Mouse (Mus musculus) adrenal gland (tissue): ENCODE data around the gene Cnih1.
"Not testable (repeated sequence)": the region's sequence is repeated elsewhere in the genome, so short reads cannot be mapped to it uniquely, and the experiment has no call there.

Experiments used
- intact Hi-C: fragments of 180-260 bp; cut with DNase I; formaldehyde crosslinking; loops from one replicate; pipeline ENCODE4 v1.15.1; 2025
- long read RNA-seq, 2 experiments: library from polyadenylated mRNA; unstranded; transcript quantifications; one replicate each; pipeline ENCODE4 v2.0.0; 2020; ENCODE audit warnings: borderline replicate concordance in 1 of 2; ENCODE audit not compliant: insufficient replicate concordance in 1 of 2

The Cnih1 gene
- long read RNA-seq, experiment 1, transcript Cnih1-201 (5 exons, 1,538 nt) = major isoform, 153 of 157 reads
- long read RNA-seq, experiment 1, partial matches to known transcripts = 0 of 157 reads
- long read RNA-seq, experiment 1, other reads (novel, unspliced or antisense) = 4 of 157 reads
- long read RNA-seq, experiment 2, transcript Cnih1-201 (5 exons, 1,538 nt) = major isoform, 162 of 167 reads
- long read RNA-seq, experiment 2, partial matches to known transcripts = 1 of 167 reads
- long read RNA-seq, experiment 2, other reads (novel, unspliced or antisense) = 4 of 167 reads

- intact Hi-C loops = no loop called here
Observed at GRCm38 (mm10) chr14:46787787-46788504, at the start of gene Cnih1. Gene Cnih1, minus strand, starts transcription at chr14:46788411.

DNA sequence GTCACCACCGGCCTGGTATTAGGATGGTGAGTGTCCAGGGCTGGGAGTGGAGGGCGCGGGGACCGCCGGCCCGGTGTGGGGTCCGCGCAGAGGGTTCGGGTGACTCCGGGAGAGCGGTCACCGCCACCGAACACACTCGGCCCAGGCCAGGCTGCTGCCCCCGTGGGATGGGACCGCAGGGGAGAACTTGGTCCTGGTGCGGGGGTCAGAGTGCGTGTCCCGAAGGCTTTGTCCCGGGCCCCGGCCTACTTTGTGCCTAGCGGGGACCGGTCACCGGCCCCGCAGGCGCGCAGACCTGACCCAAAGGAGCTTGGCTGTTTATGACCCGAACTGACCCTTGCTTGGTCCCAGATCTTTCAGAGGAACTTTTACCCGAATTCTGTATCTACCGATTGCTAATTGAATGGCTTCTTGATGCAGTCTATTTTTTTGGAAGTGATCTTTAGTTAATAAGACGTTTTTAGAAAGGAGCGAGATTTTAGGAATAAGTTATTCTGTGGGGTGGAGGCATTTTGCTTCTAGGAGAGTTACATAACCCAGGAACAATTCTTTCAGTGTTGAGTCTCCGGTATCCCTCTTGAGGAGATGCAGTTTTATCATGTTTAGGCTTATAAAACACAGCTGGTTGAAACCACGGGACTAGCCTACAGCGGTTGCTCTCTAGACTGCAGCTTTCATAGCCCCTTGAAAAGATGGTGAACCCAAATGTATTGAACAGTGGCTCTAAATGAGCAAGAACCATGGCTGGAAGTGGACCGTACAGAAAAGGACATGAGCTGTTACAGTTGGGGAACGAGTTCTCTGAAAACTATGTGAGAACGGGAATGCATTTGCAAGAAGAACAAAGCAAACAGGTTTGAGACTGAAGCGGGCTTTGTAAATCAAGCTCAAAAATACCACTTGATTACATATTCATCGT, 44.4 kb upstream of the Cnih1 start:
- intact Hi-C loops = no loop called here

GRCm38 (mm10) chr14:46831837-46832333, 43.7 kb upstream of the Cnih1 start, which contains the start of gene Cgrrf1:
Gene Cgrrf1, plus strand, starts transcription at chr14:46832125.
- intact Hi-C loops = no loop called here

DNA sequence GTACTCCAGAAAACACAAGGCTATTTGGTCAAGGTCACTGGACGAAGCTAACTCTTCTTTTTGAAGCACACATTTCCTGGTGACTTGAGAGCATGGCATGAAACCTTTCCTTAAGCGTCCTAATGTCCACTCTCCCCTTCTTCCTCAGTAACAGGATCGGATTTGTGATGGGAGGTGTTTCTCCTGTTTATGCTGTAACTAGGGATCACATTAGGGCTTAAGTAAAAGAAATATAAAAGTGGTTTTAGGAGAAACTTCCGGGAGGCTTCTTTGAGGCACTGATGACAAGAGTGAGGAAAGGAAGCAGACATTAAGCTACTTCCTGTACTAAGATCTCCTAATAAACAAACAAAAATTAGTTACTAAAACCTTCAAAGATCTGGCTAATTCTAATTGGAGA, 43.1 kb upstream of the Cnih1 start:
- intact Hi-C loops = no loop called here

GRCm38 (mm10) chr14:46827430-46827829, 39.2 kb upstream of the Cnih1 start:
- intact Hi-C loops = no loop called here

DNA sequence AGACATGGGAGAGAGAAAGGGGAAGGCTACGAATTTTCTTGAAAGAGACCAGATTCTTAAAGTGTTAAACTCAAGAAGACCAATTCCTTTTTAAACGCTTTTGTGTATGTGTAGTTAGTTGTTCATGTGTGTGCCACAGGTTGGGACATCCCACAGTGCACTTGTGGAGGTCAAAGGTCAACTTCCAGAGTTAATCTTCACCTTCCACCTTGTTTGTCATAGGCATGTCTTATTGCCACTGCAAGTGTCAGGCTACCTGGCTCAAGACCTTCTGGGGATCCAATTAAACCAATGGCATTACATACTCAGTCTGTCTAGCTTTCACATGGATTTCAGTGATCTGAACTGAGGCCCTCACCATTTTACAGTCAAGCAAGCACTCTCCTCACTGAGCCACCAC, 35.8 kb upstream of the Cnih1 start:
- intact Hi-C loops = no loop called here

DNA sequence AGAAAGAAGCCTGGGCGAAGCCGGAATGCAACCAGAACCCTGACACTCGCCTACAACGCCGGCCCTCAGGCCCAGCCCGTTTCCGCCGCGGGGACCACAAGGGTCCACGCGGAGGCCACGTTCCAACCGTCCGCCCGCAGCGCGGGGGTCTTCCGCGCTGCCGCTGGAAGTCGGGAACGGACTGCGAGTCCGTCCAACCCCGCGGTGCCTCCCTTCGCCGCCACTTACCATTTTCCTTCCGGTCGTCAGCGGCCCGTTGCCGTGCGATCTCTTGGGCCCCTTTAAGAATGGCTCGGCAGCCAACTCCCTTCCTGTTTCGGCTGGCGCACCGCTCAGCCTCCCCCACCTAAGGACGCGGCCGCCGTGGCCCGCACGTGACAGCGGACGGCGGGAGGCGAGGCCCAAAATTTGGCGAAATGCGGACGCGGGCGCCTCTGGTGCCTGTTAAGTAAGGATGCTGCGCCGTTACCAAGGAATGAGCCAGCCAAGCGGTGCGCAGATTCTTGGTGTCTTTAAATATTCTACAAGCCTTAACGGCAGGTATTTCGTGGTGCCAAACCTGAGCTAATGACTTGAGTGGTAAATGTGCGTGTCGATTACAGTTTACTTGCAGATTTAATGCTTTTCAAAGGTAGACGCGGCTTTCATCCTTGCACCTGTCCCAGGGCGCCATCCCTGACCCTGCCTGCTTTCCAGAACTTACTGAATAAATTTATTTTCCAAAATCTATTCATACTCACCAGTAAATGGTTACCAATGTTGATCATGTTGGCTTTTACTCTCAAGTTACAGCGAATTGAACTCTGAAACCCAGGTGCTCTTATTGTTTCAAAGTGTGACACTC, 33.9 kb upstream of the Cnih1 start, which contains the start of gene Gmfb:
Gene Gmfb (minus strand): TSS at position 370 of the 844 bp plus-strand sequence.
- intact Hi-C loops = no loop called here

DNA sequence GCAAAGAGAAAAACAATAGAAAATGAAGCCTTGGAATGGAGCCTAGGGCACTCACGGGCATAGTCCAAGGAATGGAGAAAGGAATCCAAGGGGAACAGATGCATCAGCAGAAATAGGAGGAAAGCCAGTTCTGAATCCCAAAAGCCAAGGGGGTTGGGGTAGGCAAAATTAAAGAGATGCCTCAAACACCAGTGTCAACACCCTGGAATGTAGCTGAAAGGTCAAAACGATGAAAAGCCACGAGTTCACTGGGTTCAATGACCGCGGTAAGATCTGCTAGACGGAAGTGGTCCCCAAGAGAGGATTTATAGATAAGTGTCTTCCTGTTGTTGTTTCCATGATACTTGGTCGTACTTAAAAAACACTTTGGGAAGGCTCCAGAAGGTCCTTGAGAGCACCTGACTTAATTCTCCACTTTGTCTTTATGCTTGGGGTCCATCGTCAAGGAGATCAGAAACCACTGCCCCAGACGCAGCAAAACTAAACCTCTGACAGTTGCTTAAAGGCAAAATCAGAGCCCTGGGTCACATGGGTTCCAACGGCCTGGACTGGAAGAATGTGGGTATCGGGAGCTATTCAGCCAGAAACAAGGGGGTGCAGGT, 33.2 kb upstream of the Cnih1 start:
- intact Hi-C loops = no loop called here

- intact Hi-C loops = not testable (repeated sequence)
Observed at GRCm38 (mm10) chr14:46819961-46820360, 31.8 kb upstream of the Cnih1 start.

GRCm38 (mm10) chr14:46818743-46819142, 30.5 kb upstream of the Cnih1 start:
- intact Hi-C loops = no loop called here

DNA sequence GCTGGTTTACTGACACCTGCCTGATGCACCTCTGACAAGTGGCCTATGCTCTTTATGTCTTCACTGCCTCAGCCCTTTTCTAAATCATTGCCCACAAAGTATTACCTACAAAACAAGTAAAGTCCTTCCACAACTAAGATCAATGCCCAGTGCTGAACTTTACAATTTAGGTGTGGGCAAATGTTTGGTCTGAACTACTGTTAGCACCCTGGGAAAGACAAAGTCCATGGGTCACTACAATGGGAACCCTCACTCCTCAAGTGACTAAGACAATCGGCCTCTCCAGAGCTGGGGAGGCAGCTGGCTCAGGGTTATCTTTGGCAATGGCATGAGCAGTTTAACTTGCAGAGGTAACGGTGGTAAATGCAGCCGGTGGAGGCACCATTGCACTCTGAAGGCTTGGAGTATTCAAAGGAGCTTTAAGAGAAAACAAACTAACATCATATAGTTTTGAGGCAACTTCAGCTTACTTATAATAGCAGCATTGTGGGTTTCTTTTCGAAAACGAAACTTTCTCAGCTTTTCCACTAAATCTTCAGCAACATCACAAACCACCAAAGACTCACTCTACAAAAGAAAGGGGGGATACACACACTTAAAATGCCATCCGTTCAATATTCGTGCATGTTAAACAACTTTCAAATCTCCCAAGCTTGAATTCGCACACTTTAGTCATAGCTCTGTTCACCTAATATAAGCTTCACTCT, 28.9 kb upstream of the Cnih1 start:
- intact Hi-C loops = no loop called here

- intact Hi-C loops = no loop called here
Observed at GRCm38 (mm10) chr14:46815640-46816039, 27.4 kb upstream of the Cnih1 start.

- intact Hi-C loops = no loop called here
Observed at GRCm38 (mm10) chr14:46807927-46808326, 19.7 kb upstream of the Cnih1 start.

GRCm38 (mm10) chr14:46806186-46806585, 18.0 kb upstream of the Cnih1 start:
- intact Hi-C loops = no loop called here

GRCm38 (mm10) chr14:46803791-46804190, 15.6 kb upstream of the Cnih1 start:
- intact Hi-C loops = no loop called here

DNA sequence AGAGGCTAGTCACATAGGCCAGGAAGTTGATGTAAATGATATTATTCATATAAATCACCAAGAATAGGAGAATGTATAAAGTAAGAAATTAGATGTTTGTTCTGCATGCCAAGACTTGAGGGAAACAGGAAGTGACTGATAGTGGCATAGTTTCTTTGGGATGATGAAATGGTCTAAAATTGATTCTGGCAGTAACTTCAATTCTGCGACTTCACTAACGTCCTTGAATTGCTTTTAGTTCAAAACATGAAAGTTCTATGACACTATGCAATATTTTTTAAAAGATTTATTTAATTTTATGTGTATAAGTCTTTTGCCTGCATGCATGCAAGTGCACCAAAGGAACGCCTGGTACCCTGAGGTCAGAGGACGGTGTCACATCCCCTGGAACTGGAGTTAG, 15.0 kb upstream of the Cnih1 start:
- intact Hi-C loops = no loop called here

DNA sequence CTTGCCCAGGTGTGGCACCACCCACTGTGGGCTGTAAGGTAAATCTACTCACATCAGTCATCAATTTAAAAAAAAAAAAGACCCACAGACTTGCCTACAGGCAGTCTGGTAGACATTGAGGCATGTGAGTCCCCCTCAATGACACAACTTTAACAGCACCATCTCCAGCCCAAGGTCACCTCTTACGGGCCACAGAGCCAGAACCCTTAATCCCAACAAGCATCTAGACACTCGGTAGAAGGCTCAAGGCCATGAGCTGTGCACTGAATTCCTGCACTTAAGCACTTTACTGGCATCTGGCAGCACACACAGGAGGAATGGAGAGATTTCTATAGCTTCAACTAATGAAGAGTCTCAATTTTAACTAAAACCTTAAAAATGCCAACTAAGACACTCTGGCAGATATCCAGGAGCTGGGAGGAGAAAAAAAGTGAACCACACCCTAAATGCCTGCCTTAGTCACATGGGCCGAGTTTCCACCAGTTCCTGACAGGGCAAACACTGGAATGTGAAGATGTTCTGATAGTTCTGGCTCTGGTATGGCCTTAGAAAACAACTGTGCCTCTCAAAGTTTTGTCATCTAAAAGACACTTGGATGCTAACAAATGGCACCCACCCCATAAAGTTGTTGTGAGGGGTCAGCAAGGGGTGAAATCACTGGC, 12.6 kb upstream of the Cnih1 start:
- intact Hi-C loops = no loop called here

- intact Hi-C loops = no loop called here
Observed at GRCm38 (mm10) chr14:46794157-46794556, 5.9 kb upstream of the Cnih1 start.

- intact Hi-C loops = no loop called here
Observed at GRCm38 (mm10) chr14:46790723-46791122, 2.5 kb upstream of the Cnih1 start.
